Mouse (Mus musculus): Measurements from ENCODE around the gene Osbpl11.

GRCm38 (mm10) chr16:33143452-33143851 is 41.4 kb upstream of the Osbpl11 start:
- TF ChIP-seq CTCF (conservative IDR thresholded peaks at IDR 0.05; ENCODE audit: insufficient read depth, insufficient read length, low read depth, low read length) (no peak), POLR2A (IDR thresholded peaks at IDR 0.05; ENCODE audit: low read depth, low read length) (no peak)
